Mouse (Mus musculus): ENCODE results near the gene Olfr548-ps1. TPM values are rescaled to one million over a fixed set of nuclear protein-coding genes. Genes with fewer than 3 reads are reported as not detected.

The Olfr548-ps1 gene
- total RNA-seq, 2 experiments from 2014 or later = not detected

DNA sequence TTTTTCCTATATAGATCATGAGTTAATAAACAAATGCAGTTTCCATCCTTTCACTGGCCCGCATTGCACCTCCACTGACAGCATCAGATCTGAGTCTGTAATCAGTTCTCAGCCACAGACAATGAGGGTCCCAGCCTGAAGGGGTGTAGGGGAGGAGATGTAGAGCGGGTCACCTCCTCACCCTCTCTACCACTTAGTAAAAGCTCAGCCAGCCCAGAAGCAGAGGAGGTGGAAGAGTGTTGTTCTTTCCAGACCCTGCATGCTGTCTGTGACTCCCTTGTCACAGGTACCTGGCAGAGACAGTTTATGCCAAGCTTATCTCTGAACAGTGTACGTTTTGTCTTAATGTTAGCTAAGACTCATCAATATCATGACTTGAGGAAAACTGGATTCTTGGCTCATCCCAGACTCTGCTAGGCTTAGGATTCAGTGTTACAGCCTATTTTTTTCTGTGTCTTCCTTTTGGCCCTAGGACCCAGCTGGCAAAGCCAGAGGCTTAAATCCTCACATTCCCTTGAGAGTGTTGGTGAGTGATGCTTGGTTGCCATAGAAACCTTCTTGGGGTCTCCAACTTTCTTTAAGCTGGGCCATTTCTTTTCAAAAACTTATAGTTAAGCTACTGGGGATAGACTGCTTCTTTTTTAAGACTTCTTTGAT is 32.6 kb downstream of the Olfr548-ps1 start:
- DNase-seq (ENCODE audit: low spot score in 2 of 2) = no peak

DNA sequence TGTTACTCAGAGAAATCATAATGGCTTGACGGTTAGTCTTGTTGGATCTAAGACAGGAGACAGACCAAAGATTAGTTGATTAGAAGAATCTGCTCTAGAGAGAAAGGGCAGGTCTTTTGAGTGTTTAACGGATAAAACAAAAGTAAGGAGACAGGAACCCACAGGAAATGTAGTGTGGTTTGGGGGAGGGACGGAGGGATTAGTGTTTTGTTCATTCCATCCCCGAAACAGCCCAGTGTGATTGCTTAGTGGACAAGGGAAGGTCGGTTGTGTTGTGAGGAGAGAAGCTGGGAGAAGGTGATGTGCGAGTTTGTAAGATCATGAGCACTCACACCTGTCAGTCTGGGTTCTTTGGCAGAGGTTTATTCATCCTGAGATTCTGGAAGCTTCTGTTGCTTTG is 35.3 kb downstream of the Olfr548-ps1 start:
- no peak for DNase-seq (ENCODE audit: low spot score in 2 of 2)

DNA sequence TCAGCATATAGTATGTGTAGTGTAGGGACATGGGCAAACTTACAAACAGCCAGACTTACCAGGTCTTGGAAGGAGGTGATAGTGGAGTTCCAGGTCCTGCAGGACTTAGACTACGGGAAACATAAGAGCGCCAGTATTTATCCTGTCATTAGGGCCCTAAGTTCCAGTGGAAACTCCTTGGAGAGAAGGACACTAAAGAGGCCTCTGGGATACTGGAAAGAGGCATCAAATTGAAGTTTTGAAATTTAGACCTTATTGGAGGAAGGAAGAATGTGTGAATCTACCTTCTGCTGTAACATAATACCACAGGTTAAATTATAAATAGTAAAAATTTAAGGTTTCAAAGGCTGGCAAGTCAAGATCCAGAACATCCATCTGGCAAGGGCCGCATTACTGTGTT is 51.1 kb downstream of the Olfr548-ps1 start, which contains the start of gene Olfr551:
Gene Olfr551, minus strand, starts transcription at position 101 of the 400 bp plus-strand sequence.
- no peak for DNase-seq (ENCODE audit: low spot score in 2 of 2)

Other genes starting within 250 kb of the Olfr548-ps1 start
- 10 to 100 TPM; 49.5 to 52.2 TPM for gene Rrm1, start 99.2 kb upstream of the Olfr548-ps1 start, total RNA-seq (2021)
- not detected for gene Olfr543, start 59.2 kb upstream of the Olfr548-ps1 start, total RNA-seq (2021)
- not detected for gene Olfr544, start 52.6 kb upstream of the Olfr548-ps1 start, total RNA-seq (2021)
- gene Olfr545, start 41.3 kb upstream of the Olfr548-ps1 start, total RNA-seq (2021) = not detected
- gene Olfr547, start 6.1 kb upstream of the Olfr548-ps1 start, total RNA-seq (2021) = not detected
- not detected for gene Olfr549, start 9.0 kb downstream of the Olfr548-ps1 start, total RNA-seq (2021)
- gene Trim21, start 24.6 kb downstream of the Olfr548-ps1 start, total RNA-seq (2021) = 1 to 10 TPM; 4.7 to 6.4 TPM
- under 1 TPM in 1 of 2 experiments, not detected in 1; 0.10 TPM for gene Olfr550, start 30.5 kb downstream of the Olfr548-ps1 start, total RNA-seq (2021)
- not detected for gene Olfr551, start 51.0 kb downstream of the Olfr548-ps1 start, total RNA-seq (2021)
- gene Olfr552, start 56.9 kb downstream of the Olfr548-ps1 start, total RNA-seq (2021) = not detected
- not detected for gene Olfr553, start 77.3 kb downstream of the Olfr548-ps1 start, total RNA-seq (2021)
- not detected for gene Olfr554, start 97.5 kb downstream of the Olfr548-ps1 start, total RNA-seq (2021)
- not detected for gene Olfr555, start 117.9 kb downstream of the Olfr548-ps1 start, total RNA-seq (2021)
- gene Olfr556, start 124.0 kb downstream of the Olfr548-ps1 start, total RNA-seq (2021) = not detected
- 1 to 10 TPM; 7.2 to 9.0 TPM for gene Trim68, start 146.4 kb downstream of the Olfr548-ps1 start, total RNA-seq (2021)
- gene Olfr557, start 155.0 kb downstream of the Olfr548-ps1 start, total RNA-seq (2021) = not detected
- 1 to 10 TPM; 3.3 to 5.2 TPM for gene Olfr558, start 161.3 kb downstream of the Olfr548-ps1 start, total RNA-seq (2021)
- gene Olfr33, start 178.2 kb downstream of the Olfr548-ps1 start, total RNA-seq (2021) = not detected
- gene Olfr559, start 186.6 kb downstream of the Olfr548-ps1 start, total RNA-seq (2021) = not detected
- gene Olfr560, start 218.5 kb downstream of the Olfr548-ps1 start, total RNA-seq (2021) = under 1 TPM in 1 of 2 experiments, not detected in 1; 0.17 TPM
- 1 to 10 TPM in 1 of 2 experiments, under 1 TPM in 1; 0.83 to 1.9 TPM for gene Olfr78, start 218.6 kb downstream of the Olfr548-ps1 start, total RNA-seq (2021)
- gene Olfr561, start 230.3 kb downstream of the Olfr548-ps1 start, total RNA-seq (2021) = under 1 TPM in 1 of 2 experiments, not detected in 1; 0.27 TPM

Measured in gastrocnemius, postnatal 4 days (tissue).